Comparison of ENCODE assay signal across 21 mouse cellular contexts in genomic region chr11:17639922-17640321, GRCm38 (mm10).
DNase-seq lines count a peak whose midpoint lies in the region; ATAC-seq and TF ChIP-seq lines count a peak whose summit lies in the region.
"Had no signal": no experiment of that assay in that cellular context is flagged by ENCODE, and none has a peak within 500 bp of the region (broad histone marks: within the 10 kb centered on the region; RNA-seq: fewer than 3 reads in every experiment).

No protein-coding gene starts in this region.

- no peaks in the 10 kb centered on the region for H3K79me2 ChIP-seq in heart, adult 2 months (replicated peaks; ENCODE audit: control insufficient read depth, insufficient read depth, low read length)
- no peaks in the 10 kb centered on the region for H3K79me2 ChIP-seq in liver, adult 2 months (ENCODE audit: control insufficient read depth, insufficient read depth, low read length)
- H3K79me2 ChIP-seq in CH12.LX (replicated peaks; ENCODE audit: control insufficient read depth, extremely low read depth, insufficient read depth, poor library complexity, severe bottlenecking) (no peaks in the 10 kb centered on the region), MEL (ENCODE audit: control insufficient read depth, insufficient read depth, low read length, poor library complexity) (peaks cover 2% of the 10 kb centered on the region; the same call in 1 of the 2 replicates)

- no peak for TF ChIP-seq EP300 in heart, adult 2 months (IDR thresholded peaks at IDR 0.05; ENCODE audit: insufficient read depth, low read depth, low read length)
- no peak for TF ChIP-seq EP300 in liver, postnatal 0 days (IDR thresholded peaks at IDR 0.05; ENCODE audit: low read depth)
- TF ChIP-seq EP300 in CH12.LX (IDR thresholded peaks at IDR 0.05; ENCODE audit: low read length) (no peak), MEL (IDR thresholded peaks at IDR 0.05; ENCODE audit: low read depth in 1 of 2, low read length in 2 of 2) (no peak)

- H3K4me1 ChIP-seq in heart, adult 2 months (ENCODE audit: control insufficient read depth, insufficient read depth, low read length) = no peaks in the 10 kb centered on the region
- no peaks in the 10 kb centered on the region for H3K4me1 ChIP-seq in liver, adult 2 months (ENCODE audit: control insufficient read depth, insufficient read depth, low read length)
- H3K4me1 ChIP-seq in liver, postnatal 0 days (ENCODE audit: insufficient read depth) = no peaks in the 10 kb centered on the region
- no peaks in the 10 kb centered on the region for H3K4me1 ChIP-seq in CH12.LX (ENCODE audit: control insufficient read depth in 1 of 2, insufficient read depth in 2 of 2)
- no peaks in the 10 kb centered on the region; a peak in 1 of 4 replicates for H3K4me1 ChIP-seq in MEL (ENCODE audit: control insufficient read depth in 1 of 2, insufficient read depth in 2 of 2, low read length in 2 of 2)
- H3K4me1 ChIP-seq: embryonic facial prominence, embryonic 10.5 days; forebrain, embryonic 12.5 days had no signal

- TF ChIP-seq CTCF in heart, adult 2 months (IDR thresholded peaks at IDR 0.05) = peak; percentile 47
- TF ChIP-seq CTCF in liver, adult 2 months (IDR thresholded peaks at IDR 0.05; ENCODE audit: low read depth, low read length) = no peak; the same call in 1 of the 2 replicates
- no peak for TF ChIP-seq CTCF in liver, postnatal 0 days (IDR thresholded peaks at IDR 0.05; ENCODE audit: low read depth)
- TF ChIP-seq CTCF in CH12.LX (conservative IDR thresholded peaks at IDR 0.05 in 1 of 2, IDR thresholded peaks at IDR 0.05 in 1 of 2; ENCODE audit: low read depth in 2 of 2, low read length in 2 of 2) (peak in 1 of 2 experiments; percentile 51; a peak in 2 of 4 replicates), MEL (IDR thresholded peaks at IDR 0.05 in 2 of 3, conservative IDR thresholded peaks at IDR 0.05 in 1 of 3; ENCODE audit: control insufficient read depth in 1 of 3, insufficient read depth in 1 of 3, low read depth in 2 of 3, low read length in 3 of 3, poor library complexity in 1 of 3, severe bottlenecking in 1 of 3) (no peak; a peak in 1 of 6 replicates)

- H3K4me2 ChIP-seq in liver, postnatal 0 days (ENCODE audit: low read depth, low read length) = no peak overlapping the region
- peak overlapping the region; percentile 42; the same call in 1 of the 2 replicates for H3K4me2 ChIP-seq in CH12.LX (ENCODE audit: insufficient read depth, low read depth, poor library complexity, severe bottlenecking)
- H3K4me2 ChIP-seq: forebrain, embryonic 12.5 days; heart, embryonic 11.5 days; hindbrain, embryonic 14.5 days; liver, embryonic 11.5 days had no signal

- no peak overlapping the region for H3K4me3 ChIP-seq in heart, adult 2 months
- H3K4me3 ChIP-seq in liver, adult 2 months (ENCODE audit: insufficient read depth, low read depth, low read length) = no peak overlapping the region
- H3K4me3 ChIP-seq in liver, postnatal 0 days (ENCODE audit: low read depth, low read length) = no peak overlapping the region
- no peak overlapping the region for H3K4me3 ChIP-seq in CH12.LX (replicated peaks in 1 of 3; ENCODE audit: low read depth in 2 of 3, low read length in 2 of 3, poor library complexity in 1 of 3)
- H3K4me3 ChIP-seq in MEL (ENCODE audit: control insufficient read depth in 1 of 2, insufficient read depth in 1 of 2, low read depth in 2 of 2, low read length in 2 of 2) = no peak overlapping the region
- H3K4me3 ChIP-seq: embryonic facial prominence, embryonic 10.5 days; forebrain, embryonic 12.5 days; limb, embryonic 10.5 days had no signal

- no peaks in the 10 kb centered on the region for H3K36me3 ChIP-seq in heart, adult 2 months (ENCODE audit: control insufficient read depth, insufficient read depth, low read length)
- no peaks in the 10 kb centered on the region for H3K36me3 ChIP-seq in liver, adult 2 months (ENCODE audit: control insufficient read depth, insufficient read depth, low read length)
- H3K36me3 ChIP-seq in liver, postnatal 0 days (replicated peaks; ENCODE audit: insufficient read depth, low read length) = no peaks in the 10 kb centered on the region
- no peaks in the 10 kb centered on the region for H3K36me3 ChIP-seq in CH12.LX (replicated peaks in 1 of 2; ENCODE audit: control insufficient read depth in 1 of 2, insufficient read depth in 1 of 2, low read length in 1 of 2)
- peaks cover 5 to 16% of the 10 kb centered on the region in 2 experiments for H3K36me3 ChIP-seq in MEL (ENCODE audit: control insufficient read depth in 1 of 2, insufficient read depth in 2 of 2, low read length in 2 of 2)
- H3K36me3 ChIP-seq: embryonic facial prominence, embryonic 10.5 days; forebrain, embryonic 12.5 days; limb, embryonic 10.5 days had no signal

- dilution Hi-C loops in CH12.LX (cut with MboI; ENCODE audit: extremely low pct_ligation_motif_present, extremely low pct_unique_long_range_greater_than_20kb, low sequenced_read_pairs) = no loop called here

- 59% methylated on average over 7 of the region's 7 CpGs for WGBS in heart, adult 2 months
- WGBS in liver, adult 2 months = 50% methylated on average over 7 of the region's 7 CpGs
- 67% methylated on average over 7 of the region's 7 CpGs for WGBS in liver, postnatal 0 days (ENCODE audit: insufficient replicate concordance)

- no peak overlapping the region for H3K27ac ChIP-seq in heart, adult 2 months
- no peak overlapping the region for H3K27ac ChIP-seq in liver, adult 2 months (replicated peaks; ENCODE audit: insufficient read depth, low read depth, low read length)
- no peak overlapping the region for H3K27ac ChIP-seq in liver, postnatal 0 days (ENCODE audit: low read depth)
- no peak overlapping the region for H3K27ac ChIP-seq in CH12.LX (ENCODE audit: insufficient read depth, low read depth)
- H3K27ac ChIP-seq in MEL (ENCODE audit: control insufficient read depth, low read depth, low read length) = no peak overlapping the region
- H3K27ac ChIP-seq: embryonic facial prominence, embryonic 10.5 days; forebrain, embryonic 12.5 days; hindbrain, embryonic 14.5 days; limb, embryonic 10.5 days had no signal

- in situ Hi-C loops in CH12.LX (cut with MboI; ENCODE audit: low pct_ligation_motif_present, low pct_unique_long_range_greater_than_20kb, low sequenced_read_pairs) = no loop called here

- no peak for TF ChIP-seq POLR2A in heart, adult 2 months (IDR thresholded peaks at IDR 0.05; ENCODE audit: insufficient read depth, low read depth, low read length)
- no peak for TF ChIP-seq POLR2A in liver, adult 2 months (IDR thresholded peaks at IDR 0.05; ENCODE audit: extremely low read depth, insufficient read depth, low read length)
- TF ChIP-seq POLR2A in CH12.LX (IDR thresholded peaks at IDR 0.05; ENCODE audit: low read depth, low read length) (no peak), MEL (IDR thresholded peaks at IDR 0.05; ENCODE audit: control insufficient read depth in 1 of 2, insufficient read depth in 1 of 2, low read depth in 1 of 2, low read length in 2 of 2, poor library complexity in 1 of 2) (no peak)

- no peak overlapping the region for H3K9ac ChIP-seq in heart, adult 2 months (ENCODE audit: low read depth, low read length)
- no peak overlapping the region for H3K9ac ChIP-seq in liver, adult 2 months (ENCODE audit: low read depth, low read length)
- H3K9ac ChIP-seq in liver, postnatal 0 days (replicated peaks) = no peak overlapping the region
- H3K9ac ChIP-seq in CH12.LX (ENCODE audit: insufficient read depth, low read depth) = no peak overlapping the region
- H3K9ac ChIP-seq in MEL (ENCODE audit: control insufficient read depth, low read depth, low read length, poor library complexity, severe bottlenecking) = no peak overlapping the region
- H3K9ac ChIP-seq: forebrain, embryonic 12.5 days; hindbrain, embryonic 14.5 days had no signal

- TF ChIP-seq RAD21 in CH12.LX (IDR thresholded peaks at IDR 0.05; ENCODE audit: low read depth, low read length) = peak; percentile 39
- no peak; the same call in 1 of the 2 replicates for TF ChIP-seq RAD21 in MEL (IDR thresholded peaks at IDR 0.05; ENCODE audit: low read depth, low read length)

- H3K9me3 ChIP-seq in liver, postnatal 0 days (ENCODE audit: low read length) = no peaks in the 10 kb centered on the region
- no peaks in the 10 kb centered on the region for H3K9me3 ChIP-seq in CH12.LX (replicated peaks; ENCODE audit: low read length)
- no peaks in the 10 kb centered on the region for H3K9me3 ChIP-seq in MEL (replicated peaks; ENCODE audit: insufficient read depth, low read length)
- H3K9me3 ChIP-seq: embryonic facial prominence, embryonic 10.5 days; forebrain, embryonic 12.5 days; limb, embryonic 10.5 days had no signal

- DNase-seq in heart, adult 2 months = no peak
- DNase-seq in heart, adult 11 months = no peak
- DNase-seq in liver, adult 2 months (ENCODE audit: extremely low read depth, low read depth, low spot score) = peak; percentile 68
- DNase-seq in liver, postnatal 0 days = no peak
- DNase-seq in CH12.LX (ENCODE audit: extremely low read depth) (peak; percentile 7), MEL (ENCODE audit: low read depth, low spot score) (no peak)
- DNase-seq in thymus, postnatal 14 days = no peak
- DNase-seq: adrenal gland, postnatal 14 days; cerebellum, adult 11-12 months; cerebellum, postnatal 36 days; heart, postnatal 14 days; kidney, postnatal 10 days; right cerebral cortex, postnatal 4 days had no signal

- intact Hi-C loops in heart, adult 2 months (cut with DNase I) = no loop called here

- no peaks in the 10 kb centered on the region for H3K27me3 ChIP-seq in heart, adult 2 months (ENCODE audit: control insufficient read depth, insufficient read depth, low read length)
- H3K27me3 ChIP-seq in liver, adult 2 months (ENCODE audit: control insufficient read depth, insufficient read depth, low read length) = no peaks in the 10 kb centered on the region
- no peaks in the 10 kb centered on the region for H3K27me3 ChIP-seq in liver, postnatal 0 days (ENCODE audit: insufficient read depth, low read length)
- no peaks in the 10 kb centered on the region for H3K27me3 ChIP-seq in CH12.LX (replicated peaks)
- no peaks in the 10 kb centered on the region; a peak in 1 of 4 replicates for H3K27me3 ChIP-seq in MEL (ENCODE audit: control insufficient read depth in 1 of 2, insufficient read depth in 2 of 2, low read length in 2 of 2)
- H3K27me3 ChIP-seq: forebrain, embryonic 12.5 days had no signal

- ATAC-seq in liver, postnatal 0 days = no peak
- ATAC-seq: intestine, embryonic 16.5 days; midbrain, embryonic 16.5 days had no signal

TF ChIP-seq in CH12.LX, 34 proteins besides CTCF, POLR2A, EP300 and RAD21 (continues in another document):
- TF ChIP-seq SMC3 (IDR thresholded peaks at IDR 0.05; ENCODE audit: low read depth, low read length) = peak; percentile 30
- TF ChIP-seq JUN (IDR thresholded peaks at IDR 0.05; ENCODE audit: insufficient read depth, low read depth, low read length) = 0 out of 2 replicates have a peak, but pooled peaks have one; percentile 16
- no peak for TF ChIP-seq ELF1 (IDR thresholded peaks at IDR 0.05; ENCODE audit: low read depth, low read length)
- no peak for TF ChIP-seq MAX (IDR thresholded peaks at IDR 0.05; ENCODE audit: low read length)

TF ChIP-seq in MEL, 35 proteins besides CTCF, POLR2A, EP300 and RAD21:
- TF ChIP-seq HCFC1 (IDR thresholded peaks at IDR 0.05; ENCODE audit: low read depth, low read length) (0 out of 2 replicates have a peak, but pooled peaks have one; percentile 19), ELF1 (IDR thresholded peaks at IDR 0.05; ENCODE audit: low read depth, low read length) (no peak)

Comparison
In these comparisons a context has a peak if more than half of its experiments do, and no peak if none do; other contexts are left out.
1. DNase-seq: peak in liver, adult 2 months (single experiment) and CH12.LX (single experiment); none in heart, adult 2 months (0 of 2), heart, adult 11 months (single experiment), liver, postnatal 0 days (single experiment), MEL (single experiment) and thymus, postnatal 14 days (single experiment).